Mouse (Mus musculus) layer of hippocampus, adult 2 months (tissue): ENCODE measurements around the gene Vmn2r56. TPM values are rescaled to one million over a fixed set of nuclear protein-coding genes. Genes with fewer than 3 reads are reported as not detected.
A peak's percentile ranks its signal among the peaks of the same experiment; 100 is the strongest.
"Not testable (repeated sequence)": the region's sequence is repeated elsewhere in the genome, so short reads cannot be mapped to it uniquely, and the experiment has no call there.

Source experiments
- DNase-seq, 2 experiments: peaks; one replicate each; pipeline ENCODE4 v3.0.0; 2022; ENCODE audit warnings: low spot score in 2 of 2
- H3K27ac ChIP-seq: fragments of 200-600 bp; 2 replicates; pipeline ENCODE4 v1.8.1; 2022
- H3K4me3 ChIP-seq: fragments of 200-600 bp; 2 replicates; pipeline ENCODE4 v1.8.1; 2022; ENCODE audit warnings: mild to moderate bottlenecking
- CTCF ChIP-seq: fragments of 200-600 bp; conservative IDR thresholded peaks from 2 replicates; pipeline ENCODE4 v1.8.1; 2022; ENCODE audit warnings: antibody characterized with exemption, mild to moderate bottlenecking, moderate library complexity
- long read RNA-seq, 2 experiments: library from polyadenylated mRNA; stranded (forward); transcript quantifications; one replicate each; pipeline ENCODE4 v2.0.0; 2021; ENCODE audit warnings: borderline mapping rate in 2 of 2
- total RNA-seq, 2 experiments: library from RNA; stranded (reverse); gene quantifications; 2 replicates each; pipeline ENCODE4 v1.2.3; 2021

The Vmn2r56 gene
- total RNA-seq: under 1 TPM in 1 of 2 experiments, not detected in 1; 0.15 TPM
- long read RNA-seq, experiment 1: 0 reads
- long read RNA-seq, experiment 2: 0 reads

GRCm38 (mm10) chr7:12734904-12735303, at the start of gene Vmn2r56:
TSS of gene Vmn2r56 (minus strand) at chr7:12735004.
- H3K4me3 ChIP-seq: no peak within 1 kb of the TSS
- no peak for DNase-seq
- H3K27ac ChIP-seq: no peak within 1 kb of the TSS
- no peak for TF ChIP-seq CTCF

- TF ChIP-seq CTCF: peak; percentile 46
- peak overlapping the region; percentile 82 for H3K27ac ChIP-seq
- DNase-seq: peak; percentile 88 to 90
- peak overlapping the region; percentile 79 for H3K4me3 ChIP-seq
Observed at GRCm38 (mm10) chr7:12780151-12780830, 45.5 kb upstream of the Vmn2r56 start.

GRCm38 (mm10) chr7:12779782-12780150, 45.0 kb upstream of the Vmn2r56 start:
- no peak for TF ChIP-seq CTCF
- Histone ChIP-seq H3K27ac (no peak overlapping the region), H3K4me3 (peak overlapping the region; percentile 79)
- DNase-seq: no peak

GRCm38 (mm10) chr7:12779141-12779540, 44.3 kb upstream of the Vmn2r56 start:
- TF ChIP-seq CTCF: no peak
- DNase-seq: peak in 1 of 2 experiments; percentile 34
- Histone ChIP-seq H3K4me3 (no peak overlapping the region), H3K27ac (no peak overlapping the region)

GRCm38 (mm10) chr7:12774606-12775005, 39.8 kb upstream of the Vmn2r56 start:
- Histone ChIP-seq H3K4me3 (no peak overlapping the region), H3K27ac (no peak overlapping the region)
- peak; percentile 20 for TF ChIP-seq CTCF
- DNase-seq: peak; percentile 44 to 71

GRCm38 (mm10) chr7:12774111-12774510, 39.3 kb upstream of the Vmn2r56 start:
- no peak for TF ChIP-seq CTCF
- DNase-seq: no peak
- H3K27ac ChIP-seq: no peak overlapping the region
- H3K4me3 ChIP-seq: no peak overlapping the region

- DNase-seq: no peak
- Histone ChIP-seq H3K27ac (no peak overlapping the region), H3K4me3 (no peak overlapping the region)
- TF ChIP-seq CTCF: no peak
Observed at GRCm38 (mm10) chr7:12749431-12750198, 14.8 kb upstream of the Vmn2r56 start.

- not testable (repeated sequence) for H3K4me3 ChIP-seq, H3K27ac ChIP-seq, DNase-seq
Observed at GRCm38 (mm10) chr7:12684903-12685302, 49.9 kb downstream of the Vmn2r56 start, which contains the start of gene Vmn2r55. TSS of gene Vmn2r55 (minus strand) at chr7:12685003.

GRCm38 (mm10) chr7:12640219-12640618, 94.6 kb downstream of the Vmn2r56 start, which contains the start of gene Vmn2r54:
TSS of gene Vmn2r54 (minus strand) at chr7:12640319.
- H3K27ac ChIP-seq, DNase-seq, H3K4me3 ChIP-seq: not testable (repeated sequence)

Other genes with a start within 250 kb of the Vmn2r56 start
- gene 2900092C05Rik, start 222.5 kb downstream of the Vmn2r56 start, total RNA-seq: not detected
- under 1 TPM; 0.02 to 0.05 TPM for gene Vmn2r53, start 126.2 kb downstream of the Vmn2r56 start, total RNA-seq
- gene Vmn2r54, start 94.7 kb downstream of the Vmn2r56 start, total RNA-seq: not detected
- gene Vmn2r55, start 50.0 kb downstream of the Vmn2r56 start, total RNA-seq: not detected
- gene Zscan18, start 68.6 kb upstream of the Vmn2r56 start, total RNA-seq: 10 to 100 TPM; 24.8 to 25.0 TPM
- gene Zfp329, start 83.9 kb upstream of the Vmn2r56 start, total RNA-seq: 10 to 100 TPM; 23.2 to 23.6 TPM
- gene Zfp110, start 99.8 kb upstream of the Vmn2r56 start, total RNA-seq: 10 to 100 TPM; 14.5 to 15.8 TPM
- gene Zfp128, start 146.2 kb upstream of the Vmn2r56 start, total RNA-seq: 1 to 10 TPM; 6.7 to 6.8 TPM
- 10 to 100 TPM; 13.9 to 17.7 TPM for gene Zscan22, start 162.8 kb upstream of the Vmn2r56 start, total RNA-seq
- gene Rps5, start 187.3 kb upstream of the Vmn2r56 start, total RNA-seq: 100 to 1,000 TPM; 401 to 427 TPM
- 1 to 10 TPM in 1 of 2 experiments, under 1 TPM in 1; 0.64 to 1.2 TPM for gene Rnf225, start 192.4 kb upstream of the Vmn2r56 start, total RNA-seq
- 10 to 100 TPM; 11.0 to 11.4 TPM for gene Zfp324, start 230.8 kb upstream of the Vmn2r56 start, total RNA-seq
- gene Zfp446, start 242.8 kb upstream of the Vmn2r56 start, total RNA-seq: 10 to 100 TPM in 1 of 2 experiments, 1 to 10 TPM in 1; 8.7 to 11.5 TPM